ENCODE assay signal across 9 mouse cellular contexts in the genomic region with DNA sequence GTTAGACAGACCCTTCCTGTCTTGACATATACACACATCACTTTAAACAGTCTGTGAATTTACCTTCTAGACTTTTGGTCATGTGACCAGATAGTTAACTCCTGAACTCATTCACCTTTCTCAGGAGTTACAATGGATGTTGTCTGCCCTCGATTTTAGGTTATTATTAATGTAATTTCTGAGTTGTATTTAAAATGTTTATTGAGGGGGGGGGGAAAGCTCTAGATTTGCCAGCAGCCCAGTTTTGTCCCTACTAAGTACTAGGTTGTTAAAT. TPM values are rescaled to one million over a fixed set of nuclear protein-coding genes. Genes with fewer than 3 reads are reported as not detected.
DNase-seq lines count a peak whose midpoint lies in the region; ATAC-seq and TF ChIP-seq lines count a peak whose summit lies in the region.
"Had no signal": no experiment of that assay in that cellular context is flagged by ENCODE, and none has a peak within 500 bp of the region (broad histone marks: within the 10 kb centered on the region; RNA-seq: fewer than 3 reads in every experiment).

No protein-coding gene starts in this region.

- peaks cover 17% of the 10 kb centered on the region; the same call in 1 of the 2 replicates for H3K4me1 ChIP-seq in heart, embryonic 10.5 days
- H3K4me1 ChIP-seq in forebrain, embryonic 14.5 days (ENCODE audit: control insufficient read depth, insufficient read depth, low read length) = no peaks in the 10 kb centered on the region; the same call in 1 of the 2 replicates
- peaks cover 22% of the 10 kb centered on the region for H3K4me1 ChIP-seq in liver, embryonic 15.5 days (replicated peaks)

- ATAC-seq in forebrain, embryonic 14.5 days = no peak
- no peak for ATAC-seq in liver, embryonic 15.5 days (ENCODE audit: insufficient read depth)

- H3K9me3 ChIP-seq in heart, embryonic 10.5 days = no peaks in the 10 kb centered on the region
- H3K9me3 ChIP-seq in forebrain, embryonic 14.5 days (replicated peaks; ENCODE audit: control insufficient read depth, low read length) = no peaks in the 10 kb centered on the region
- H3K9me3 ChIP-seq in liver, embryonic 15.5 days (replicated peaks) = no peaks in the 10 kb centered on the region

- H3K36me3 ChIP-seq in heart, embryonic 10.5 days = no peaks in the 10 kb centered on the region
- no peaks in the 10 kb centered on the region for H3K36me3 ChIP-seq in C2C12 (ENCODE audit: control insufficient read depth, insufficient read depth)
- H3K36me3 ChIP-seq in forebrain, embryonic 14.5 days (ENCODE audit: control insufficient read depth, insufficient read depth, low read length) = no peaks in the 10 kb centered on the region
- no peaks in the 10 kb centered on the region for H3K36me3 ChIP-seq in liver, embryonic 15.5 days (replicated peaks)

- H3ac ChIP-seq in C2C12 (ENCODE audit: control insufficient read depth, insufficient read length, low read depth) = peak overlapping the region; percentile 73

- no peak for TF ChIP-seq CTCF in C2C12 (IDR thresholded peaks at IDR 0.05; ENCODE audit: control insufficient read depth, insufficient read depth, insufficient read length)

- WGBS in heart, embryonic 10.5 days = 9% methylated on average over 1 of the region's 1 CpGs
- WGBS in forebrain, embryonic 14.5 days = 11% methylated on average over 1 of the region's 1 CpGs
- 10% methylated on average over 1 of the region's 1 CpGs for WGBS in liver, embryonic 15.5 days (ENCODE audit: insufficient replicate concordance)

- peak overlapping the region; percentile 94 for H3K4me3 ChIP-seq in heart, embryonic 10.5 days
- H3K4me3 ChIP-seq in C2C12 (ENCODE audit: insufficient read depth, poor library complexity, severe bottlenecking) = peak overlapping the region; percentile 74
- H3K4me3 ChIP-seq in forebrain, embryonic 14.5 days (ENCODE audit: low read depth, low read length) = peak overlapping the region; percentile 71
- peak overlapping the region; percentile 80 for H3K4me3 ChIP-seq in liver, embryonic 15.5 days (replicated peaks)

- peak overlapping the region; percentile 80 for H3K9ac ChIP-seq in forebrain, embryonic 14.5 days (ENCODE audit: low read length)
- peak overlapping the region; percentile 72 for H3K9ac ChIP-seq in liver, embryonic 15.5 days

- H3K27ac ChIP-seq in heart, embryonic 10.5 days = peak overlapping the region; percentile 94
- no peak overlapping the region for H3K27ac ChIP-seq in forebrain, embryonic 14.5 days (ENCODE audit: low read depth, low read length)
- no peak overlapping the region for H3K27ac ChIP-seq in liver, embryonic 15.5 days (replicated peaks)

- peaks cover 34% of the 10 kb centered on the region for H3K27me3 ChIP-seq in heart, embryonic 10.5 days (ENCODE audit: insufficient read depth, poor library complexity, severe bottlenecking)
- no peaks in the 10 kb centered on the region for H3K27me3 ChIP-seq in C2C12 (ENCODE audit: control insufficient read depth, insufficient read depth, insufficient read length)
- peaks cover 23% of the 10 kb centered on the region for H3K27me3 ChIP-seq in forebrain, embryonic 14.5 days (replicated peaks; ENCODE audit: control insufficient read depth, insufficient read depth, low read length)
- peaks cover 36% of the 10 kb centered on the region for H3K27me3 ChIP-seq in liver, embryonic 15.5 days

- peaks cover 47% of the 10 kb centered on the region for H3K79me3 ChIP-seq in C2C12 (ENCODE audit: low read depth)

- peak overlapping the region; percentile 65 for H3K4me2 ChIP-seq in forebrain, embryonic 14.5 days (ENCODE audit: low read length)
- peak overlapping the region; percentile 76 for H3K4me2 ChIP-seq in liver, embryonic 15.5 days

- peaks cover 89% of the 10 kb centered on the region for H3K79me2 ChIP-seq in C2C12 (ENCODE audit: control insufficient read depth, insufficient read depth)

- intact Hi-C loops in heart, postnatal 36 days (cut with DNase I) = loop anchor here (10.0 kb wide), 2 partner anchors 359 to 599 kb away; partner anchors contain the start of gene Mfsd1

- no peak for DNase-seq in heart, embryonic 10.5 days (ENCODE audit: low spot score)
- DNase-seq in heart, postnatal 36 days = no peak
- no peak for DNase-seq in forebrain, embryonic 14.5 days (ENCODE audit: low spot score)
- DNase-seq in T-cell, adult 2 months (ENCODE audit: low spot score) = no peak
- no peak for DNase-seq in adrenal gland, adult 18-20 months (ENCODE audit: low spot score in 2 of 2)
- DNase-seq in cerebellum, postnatal 14 days = no peak

TF ChIP-seq in C2C12, 6 proteins besides CTCF, POLR2A, EP300 and RAD21:
- TF ChIP-seq USF1 (IDR thresholded peaks at IDR 0.05; ENCODE audit: low read depth) (peak; percentile 63), CEBPB (IDR thresholded peaks at IDR 0.05; ENCODE audit: low read depth) (no peak), MAX (IDR thresholded peaks at IDR 0.05) (no peak)

RNA-seq across cellular contexts. Expression of gene Shox2, which starts 4.7 kb away (rescaled TPM):
- polyA plus RNA-seq in heart, embryonic 10.5 days (2016; fragmentation: Nextera tagmentation; extraction: Ambion mirVana) = 2.1 and 15.4 TPM in 2 replicates
- 1 to 10 TPM in 1 of 2 experiments, under 1 TPM in 1; 0.57 to 1.6 TPM for total RNA-seq in heart, postnatal 36 days (2021)
- polyA plus RNA-seq in C2C12 (2012; fragmentation: generic; extraction: Trizol) = 14.4 TPM
- polyA plus RNA-seq in forebrain, embryonic 14.5 days (2014; fragmentation: Nextera tagmentation; extraction: Ambion mirVana) = 5.2 and 6.8 TPM in 2 replicates
- polyA plus RNA-seq in liver, embryonic 15.5 days (2015; fragmentation: Nextera tagmentation; extraction: Ambion mirVana) = 0.10 and 0.20 TPM in 2 replicates
- total RNA-seq in adrenal gland, adult 18-20 months (2021) = 1 to 10 TPM; 1.8 TPM
- total RNA-seq: megakaryocyte progenitor cell, adult 5-6 weeks had no signal

RNA-seq across cellular contexts. Expression of gene Rsrc1, which starts 5.0 kb away (rescaled TPM):
- 26.2 and 35.6 TPM in 2 replicates for polyA plus RNA-seq in heart, embryonic 10.5 days (2016; fragmentation: Nextera tagmentation; extraction: Ambion mirVana)
- 10 to 100 TPM in 1 of 2 experiments, 1 to 10 TPM in 1; 9.3 to 13.5 TPM for total RNA-seq in heart, postnatal 36 days (2021)
- polyA plus RNA-seq in C2C12 (2012; fragmentation: generic; extraction: Trizol) = 15.9 TPM
- polyA plus RNA-seq in forebrain, embryonic 14.5 days (2014; fragmentation: Nextera tagmentation; extraction: Ambion mirVana) = 30.6 and 31.9 TPM in 2 replicates
- polyA plus RNA-seq in liver, embryonic 15.5 days (2015; fragmentation: Nextera tagmentation; extraction: Ambion mirVana) = 6.1 and 6.6 TPM in 2 replicates
- total RNA-seq in adrenal gland, adult 18-20 months (2021) = 10 to 100 TPM; 26.9 to 31.2 TPM
